16 mouse cellular contexts compared by ENCODE assay signal in genomic region chr5:29651696-29652095, GRCm38 (mm10).
"Had no signal": no experiment of that assay in that cellular context is flagged by ENCODE, and none has a peak within 500 bp of the region (broad histone marks: within the 10 kb centered on the region; RNA-seq: fewer than 3 reads in every experiment).

No protein-coding gene starts in this region.

- H3K9ac ChIP-seq: neural tube, embryonic 13.5 days; neural tube, embryonic 15.5 days; stomach, embryonic 15.5 days had no signal

- H3K4me3 ChIP-seq: neural tube, embryonic 13.5 days; neural tube, embryonic 15.5 days; stomach, embryonic 15.5 days had no signal

- H3K27me3 ChIP-seq: neural tube, embryonic 13.5 days; neural tube, embryonic 15.5 days; stomach, embryonic 15.5 days had no signal

- H3K27ac ChIP-seq: neural tube, embryonic 13.5 days; neural tube, embryonic 15.5 days; stomach, embryonic 15.5 days; stomach, postnatal 0 days had no signal

- DNase-seq: retina, postnatal 1 day; right cerebral cortex, adult 18-20 months; right cerebral cortex, postnatal 14 days; right cerebral cortex, postnatal 25 days; right cerebral cortex, postnatal 4 days; spleen, adult 18-20 months; thymus, adult 18-20 months; thymus, adult 2 months; thymus, postnatal 14 days; thymus, postnatal 25 days; thymus, postnatal 36 days; thymus, postnatal 4 days had no signal

- H3K4me2 ChIP-seq: neural tube, embryonic 13.5 days; neural tube, embryonic 15.5 days; stomach, embryonic 15.5 days had no signal

- H3K4me1 ChIP-seq: neural tube, embryonic 13.5 days; neural tube, embryonic 15.5 days; stomach, embryonic 15.5 days had no signal

- H3K9me3 ChIP-seq: neural tube, embryonic 13.5 days; neural tube, embryonic 15.5 days; stomach, embryonic 15.5 days had no signal
